ENCODE assay signal across 21 mouse cellular contexts in genomic region chr7:112714783-112715182, GRCm38 (mm10). TPM values are rescaled to one million over a fixed set of nuclear protein-coding genes. Genes with fewer than 3 reads are reported as not detected.
DNase-seq lines count a peak whose midpoint lies in the region; ATAC-seq and TF ChIP-seq lines count a peak whose summit lies in the region.
"Had no signal": no experiment of that assay in that cellular context is flagged by ENCODE, and none has a peak within 500 bp of the region (broad histone marks: within the 10 kb centered on the region; RNA-seq: fewer than 3 reads in every experiment).

No protein-coding gene starts in this region.

- H3K4me1 ChIP-seq in heart, embryonic 13.5 days = peaks cover 96% of the 10 kb centered on the region
- peaks cover 8% of the 10 kb centered on the region for H3K4me1 ChIP-seq in liver, postnatal 0 days (ENCODE audit: insufficient read depth)
- peaks cover 9% of the 10 kb centered on the region; the same call in 1 of the 2 replicates for H3K4me1 ChIP-seq in liver, embryonic 12.5 days

- no peaks in the 10 kb centered on the region for H3K27me3 ChIP-seq in heart, embryonic 13.5 days (replicated peaks)
- H3K27me3 ChIP-seq in liver, postnatal 0 days (ENCODE audit: insufficient read depth, low read length) = no peaks in the 10 kb centered on the region
- H3K27me3 ChIP-seq in liver, embryonic 12.5 days (replicated peaks) = peaks cover 15% of the 10 kb centered on the region; the same call in 1 of the 2 replicates
- H3K27me3 ChIP-seq: forebrain, embryonic 13.5 days; limb, embryonic 13.5 days; liver, embryonic 15.5 days; midbrain, embryonic 15.5 days had no signal

- no peak overlapping the region for H3K9ac ChIP-seq in heart, embryonic 13.5 days
- H3K9ac ChIP-seq in liver, postnatal 0 days (replicated peaks) = no peak overlapping the region
- H3K9ac ChIP-seq in liver, embryonic 12.5 days = no peak overlapping the region
- H3K9ac ChIP-seq: forebrain, embryonic 13.5 days; limb, embryonic 13.5 days; liver, embryonic 15.5 days; midbrain, embryonic 15.5 days had no signal

- no peak overlapping the region for H3K4me2 ChIP-seq in heart, embryonic 13.5 days
- no peak overlapping the region for H3K4me2 ChIP-seq in liver, postnatal 0 days (ENCODE audit: low read depth, low read length)
- H3K4me2 ChIP-seq in liver, embryonic 12.5 days = no peak overlapping the region
- H3K4me2 ChIP-seq: forebrain, embryonic 13.5 days; limb, embryonic 13.5 days; liver, embryonic 15.5 days; midbrain, embryonic 15.5 days had no signal

- H3K27ac ChIP-seq in heart, embryonic 13.5 days (replicated peaks) = 0 out of 2 replicates have a peak overlapping the region, but pooled peaks have one; percentile 13
- H3K27ac ChIP-seq in liver, postnatal 0 days (ENCODE audit: low read depth) = no peak overlapping the region
- no peak overlapping the region for H3K27ac ChIP-seq in liver, embryonic 12.5 days
- H3K27ac ChIP-seq: forebrain, embryonic 13.5 days; hindbrain, embryonic 10.5 days; hindbrain, postnatal 0 days; limb, embryonic 13.5 days; liver, embryonic 15.5 days; midbrain, embryonic 15.5 days had no signal

- TF ChIP-seq EP300 in liver, postnatal 0 days (IDR thresholded peaks at IDR 0.05; ENCODE audit: low read depth) = no peak

- TF ChIP-seq CTCF in liver, postnatal 0 days (IDR thresholded peaks at IDR 0.05; ENCODE audit: low read depth) = no peak

- no peaks in the 10 kb centered on the region for H3K9me3 ChIP-seq in heart, embryonic 13.5 days
- no peaks in the 10 kb centered on the region for H3K9me3 ChIP-seq in liver, postnatal 0 days (ENCODE audit: low read length)
- no peaks in the 10 kb centered on the region for H3K9me3 ChIP-seq in liver, embryonic 12.5 days (replicated peaks)
- H3K9me3 ChIP-seq: forebrain, embryonic 13.5 days; hindbrain, embryonic 10.5 days; limb, embryonic 13.5 days; liver, embryonic 15.5 days; midbrain, embryonic 15.5 days had no signal

- 54% methylated on average over 6 of the region's 6 CpGs for WGBS in heart, embryonic 13.5 days
- WGBS in liver, postnatal 0 days (ENCODE audit: insufficient replicate concordance) = 67% methylated on average over 6 of the region's 6 CpGs
- 63% methylated on average over 6 of the region's 6 CpGs for WGBS in liver, embryonic 12.5 days (ENCODE audit: insufficient replicate concordance)

- no peak for ATAC-seq in heart, embryonic 13.5 days (ENCODE audit: extremely low read depth, insufficient number of reproducible peaks, low FRiP score, low TSS enrichment)
- peak; percentile 57 for ATAC-seq in liver, postnatal 0 days
- ATAC-seq in liver, embryonic 12.5 days = no peak
- no peak for ATAC-seq in cerebellum, adult (ENCODE audit: insufficient number of reproducible peaks, low FRiP score, low TSS enrichment)
- ATAC-seq: forebrain, embryonic 13.5 days; hindbrain, postnatal 0 days; midbrain, embryonic 15.5 days had no signal

- H3K4me3 ChIP-seq in heart, embryonic 13.5 days = no peak overlapping the region
- no peak overlapping the region for H3K4me3 ChIP-seq in liver, postnatal 0 days (ENCODE audit: low read depth, low read length)
- H3K4me3 ChIP-seq in liver, embryonic 12.5 days = no peak overlapping the region
- H3K4me3 ChIP-seq: forebrain, embryonic 13.5 days; hindbrain, embryonic 10.5 days; limb, embryonic 13.5 days; liver, embryonic 15.5 days; midbrain, embryonic 15.5 days had no signal

- intact Hi-C loops in heart, postnatal 25 days (cut with DNase I) = loop anchor here (5.0 kb wide), 1 partner anchor 312 kb away; no protein-coding TSS in a partner anchor

- H3K36me3 ChIP-seq in heart, embryonic 13.5 days = no peaks in the 10 kb centered on the region
- H3K36me3 ChIP-seq in liver, postnatal 0 days (replicated peaks; ENCODE audit: insufficient read depth, low read length) = no peaks in the 10 kb centered on the region
- H3K36me3 ChIP-seq in liver, embryonic 12.5 days = no peaks in the 10 kb centered on the region
- H3K36me3 ChIP-seq: hindbrain, embryonic 10.5 days; limb, embryonic 13.5 days; liver, embryonic 15.5 days; midbrain, embryonic 15.5 days had no signal

- no peak for DNase-seq in heart, postnatal 25 days (ENCODE audit: low spot score)
- no peak for DNase-seq in liver, postnatal 0 days
- peak; percentile 77 for DNase-seq in kidney, postnatal 14 days
- DNase-seq in neural tube, embryonic 10.5 days (ENCODE audit: extremely low spot score, low spot score) = no peak
- DNase-seq: B cell, adult 2 months; cerebellum, adult 2 months; cerebellum, postnatal 36 days; gastrocnemius, postnatal 10 days; heart, adult 11 months; lung, postnatal 10 days; right cerebral cortex, postnatal 4 days had no signal

RNA-seq across cellular contexts. Expression of gene Tead1, which starts 35.7 kb away (rescaled TPM):
- polyA plus RNA-seq in heart, embryonic 13.5 days (2015; fragmentation: Nextera tagmentation; extraction: Ambion mirVana) = 25.2 and 29.3 TPM in 2 replicates
- total RNA-seq in heart, postnatal 25 days (2021) = 100 to 1,000 TPM; 181 to 186 TPM
- polyA plus RNA-seq in liver, postnatal 0 days (2015; fragmentation: Nextera tagmentation; extraction: Ambion mirVana) = 1.4 and 2.1 TPM in 2 replicates
- 4.7 and 5.2 TPM in 2 replicates for polyA plus RNA-seq in liver, embryonic 12.5 days (2016; fragmentation: Nextera tagmentation; extraction: Ambion mirVana)
- total RNA-seq: megakaryocyte, adult 5-6 weeks had no signal
